Mouse (Mus musculus): Measurements from ENCODE around the gene Rabl6.

Gene Rabl6

GRCm38 (mm10) chr2:25591863-25592262 is 16.5 kb downstream of the Rabl6 start:
- peak; percentile 70 to 74 for DNase-seq

DNA sequence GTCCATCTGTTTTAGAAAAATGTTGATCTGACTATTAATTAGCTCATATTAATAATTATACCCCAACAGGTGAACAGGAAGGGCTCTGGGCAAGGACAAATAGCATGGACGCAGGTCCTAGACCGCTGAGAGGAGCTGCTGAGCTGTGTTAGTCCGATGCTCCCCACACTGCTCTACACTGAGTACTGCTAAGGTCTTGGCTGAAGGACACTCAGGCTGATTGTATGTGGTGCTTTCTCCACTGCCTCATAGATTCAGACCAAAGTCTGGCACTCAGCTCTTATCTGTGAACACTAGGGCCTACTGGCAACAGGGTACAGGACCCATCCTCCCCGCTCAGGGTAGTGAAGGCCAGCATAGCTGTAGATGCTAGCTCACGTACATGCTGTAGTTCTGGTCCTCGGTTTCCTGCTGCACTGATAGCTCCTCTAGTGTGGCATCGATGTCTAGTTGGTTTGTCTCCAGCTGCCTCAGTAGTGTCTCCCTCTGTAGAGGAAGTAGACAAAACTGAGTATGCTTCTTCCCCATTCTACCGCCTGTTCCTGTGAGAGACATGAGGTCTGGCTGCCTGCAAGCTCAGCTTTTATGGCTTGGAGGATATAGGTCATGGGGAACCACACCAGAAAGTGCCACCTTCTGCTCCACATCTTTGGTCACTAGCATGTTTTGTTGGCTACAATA is 20.0 kb downstream of the Rabl6 start:
- DNase-seq: peak in 1 of 2 experiments; percentile 14

DNA sequence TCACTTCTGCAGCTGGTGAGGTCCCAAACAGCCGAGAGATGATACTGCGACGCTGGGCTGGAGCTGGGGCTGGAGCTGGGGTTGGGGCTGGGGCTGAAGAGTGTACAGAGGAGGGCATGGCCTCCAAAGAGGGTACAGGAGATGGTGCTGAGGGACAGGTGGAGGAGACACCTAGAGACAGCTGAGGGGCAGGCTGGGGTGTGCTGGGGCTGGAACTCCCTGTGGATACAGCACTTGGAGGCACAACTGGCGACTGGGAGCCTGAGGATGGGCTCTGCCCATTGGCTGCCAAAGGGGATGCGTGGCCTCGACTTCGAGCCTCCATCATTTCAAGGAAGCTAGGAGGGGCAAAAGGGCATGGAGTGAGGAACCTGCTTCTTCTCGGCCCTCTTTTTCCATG is 21.0 kb downstream of the Rabl6 start:
- DNase-seq: no peak

- peak; percentile 54 to 62 for DNase-seq
These were observed 22.7 kb downstream of the Rabl6 start for GRCm38 (mm10) chr2:25585601-25586000.

GRCm38 (mm10) chr2:25584856-25585255 is 23.5 kb downstream of the Rabl6 start:
- peak; percentile 39 to 53 for DNase-seq

DNA sequence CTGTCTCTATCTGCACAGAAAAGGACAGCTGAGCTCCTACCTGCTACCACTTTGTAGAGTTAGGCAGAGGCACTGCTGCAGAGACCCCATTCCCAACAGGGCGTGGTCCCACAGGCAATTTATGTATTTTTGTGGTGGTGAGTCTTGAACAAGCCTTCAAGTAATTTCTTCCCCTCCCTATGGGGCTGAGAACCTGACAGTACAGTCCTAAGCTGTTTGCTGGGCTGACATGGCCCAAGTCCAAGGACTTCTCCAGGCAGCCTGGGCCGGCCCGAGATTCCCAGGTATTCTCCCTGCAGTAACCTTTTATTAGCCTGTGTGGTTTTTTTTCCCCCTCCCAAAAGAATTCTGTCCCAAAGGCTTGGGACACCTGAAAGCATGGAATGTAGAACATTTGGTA is 24.2 kb downstream of the Rabl6 start:
- peak; percentile 56 to 61 for DNase-seq

- DNase-seq: peak; percentile 60 to 69
These were observed 24.8 kb downstream of the Rabl6 start for GRCm38 (mm10) chr2:25583571-25583970.

GRCm38 (mm10) chr2:25583120-25583481 is 25.2 kb downstream of the Rabl6 start:
- peak; percentile 55 to 60 for DNase-seq

DNA sequence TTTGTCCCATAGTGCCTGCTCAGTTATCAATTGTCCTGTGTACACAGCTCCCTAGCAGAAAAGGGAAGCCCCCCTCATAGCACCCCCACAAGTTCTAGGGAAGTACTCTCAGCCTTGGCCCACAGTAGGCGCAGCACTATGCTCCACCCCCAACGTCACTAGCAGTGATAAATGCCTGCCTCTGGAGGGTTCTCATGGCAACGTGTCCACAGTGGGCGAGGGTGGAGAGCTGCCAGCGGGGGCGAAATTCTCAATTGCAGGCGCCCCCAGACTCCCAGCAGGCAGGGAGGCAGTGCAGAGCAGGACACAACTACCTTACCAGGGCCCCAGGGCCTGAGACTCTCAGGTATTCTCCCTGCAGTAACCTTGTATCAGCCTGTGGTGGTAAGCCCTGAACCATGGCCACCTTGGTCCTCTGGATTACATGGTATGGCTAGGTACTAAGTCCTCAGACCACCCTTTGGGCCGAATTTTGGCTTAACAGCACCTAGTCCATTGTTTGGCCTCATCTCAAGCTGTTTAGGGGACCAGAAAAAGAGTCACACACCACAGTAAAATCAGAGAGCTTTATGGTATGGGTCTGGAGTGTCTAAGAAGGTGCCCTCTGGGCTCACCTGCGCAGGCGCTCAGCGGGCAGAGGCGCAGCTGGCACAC is 25.7 kb downstream of the Rabl6 start:
- peak; percentile 82 to 83 for DNase-seq

- peak; percentile 96 to 97 for DNase-seq
These were observed 26.4 kb downstream of the Rabl6 start for GRCm38 (mm10) chr2:25581901-25582301.

DNA sequence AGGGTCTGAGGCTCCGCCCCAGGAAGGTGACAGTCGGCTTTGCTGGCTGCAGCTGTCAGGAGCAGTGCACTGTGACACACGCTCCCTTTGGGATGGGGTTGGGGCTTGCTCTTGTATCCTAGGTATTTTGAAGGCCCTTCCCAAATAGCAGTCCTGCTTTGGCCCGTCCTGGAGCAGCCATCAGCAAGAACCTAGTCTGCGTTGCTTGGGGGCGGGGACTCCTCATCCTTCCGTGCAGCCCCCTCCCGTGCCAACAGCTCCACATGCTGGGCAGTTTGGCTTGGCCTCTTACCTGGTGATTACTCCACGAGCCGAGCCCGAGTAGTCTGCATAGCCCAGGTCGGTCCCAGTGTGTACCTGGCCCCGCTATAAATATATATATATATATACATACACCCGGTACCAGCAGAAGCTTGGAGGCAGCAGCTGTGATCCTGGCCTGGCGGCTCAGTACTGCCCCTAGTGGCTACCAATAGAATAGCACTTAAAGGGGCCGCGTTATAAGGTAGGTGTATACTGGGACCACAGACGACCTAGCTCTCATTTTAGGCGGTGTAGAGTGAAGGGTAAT is 26.9 kb downstream of the Rabl6 start, which contains the start of gene Ajm1:
TSS of gene Ajm1 (minus strand) at position 464 of the 571 bp plus-strand sequence.
- DNase-seq: peak; percentile 89 to 91

GRCm38 (mm10) chr2:25580621-25581101 is 27.7 kb downstream of the Rabl6 start:
- peak; percentile 71 to 72 for DNase-seq

GRCm38 (mm10) chr2:25579737-25580460 is 28.4 kb downstream of the Rabl6 start:
- peak; percentile 88 to 91 for DNase-seq

GRCm38 (mm10) chr2:25578796-25579736 is 29.3 kb downstream of the Rabl6 start:
- DNase-seq: peak; percentile 68 to 74

DNA sequence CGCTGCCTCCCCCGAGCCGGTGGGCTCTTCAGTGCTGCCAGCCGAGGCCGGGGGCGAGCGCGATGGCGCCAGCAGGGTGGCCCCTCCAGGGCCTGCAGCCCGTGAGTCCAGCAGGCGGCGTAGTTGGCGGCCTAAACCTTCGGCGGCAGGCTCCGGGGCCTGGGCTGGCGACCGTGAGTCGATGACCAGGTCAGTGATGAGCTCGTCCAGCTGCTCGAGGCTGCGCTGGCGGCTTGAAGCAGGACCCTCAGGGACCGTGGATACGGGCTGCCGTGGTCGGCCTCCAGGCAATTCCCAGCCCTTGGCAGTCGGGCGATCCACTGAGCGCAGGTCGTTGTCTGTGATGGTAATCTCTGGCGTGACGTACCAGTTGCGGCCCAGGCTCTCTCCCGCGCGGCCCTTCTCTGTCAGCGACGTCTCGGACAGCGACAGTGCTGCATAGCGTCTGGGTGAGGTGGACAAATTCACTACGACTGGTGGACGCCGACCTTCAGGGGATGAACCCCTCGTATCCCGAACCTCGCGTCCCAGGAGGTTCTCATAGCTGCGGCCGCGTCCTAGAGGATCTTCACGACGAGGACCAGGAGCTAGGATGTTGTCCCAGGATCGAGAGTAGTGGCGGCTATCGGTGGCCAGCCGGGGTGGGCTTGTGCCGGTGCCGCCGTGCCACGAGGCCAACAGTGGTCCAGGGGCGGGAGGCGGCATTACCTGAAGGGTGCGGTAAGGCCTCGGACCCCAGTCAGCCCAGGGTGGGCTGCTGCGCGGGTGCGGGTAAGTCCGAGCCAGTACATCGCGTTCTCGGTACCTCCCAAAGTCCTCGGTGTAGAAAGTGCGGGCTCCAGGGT is 30.1 kb downstream of the Rabl6 start:
- peak; percentile 67 to 77 for DNase-seq

- DNase-seq: peak; percentile 60 to 63
These were observed 31.1 kb downstream of the Rabl6 start for GRCm38 (mm10) chr2:25576965-25577891.

DNA sequence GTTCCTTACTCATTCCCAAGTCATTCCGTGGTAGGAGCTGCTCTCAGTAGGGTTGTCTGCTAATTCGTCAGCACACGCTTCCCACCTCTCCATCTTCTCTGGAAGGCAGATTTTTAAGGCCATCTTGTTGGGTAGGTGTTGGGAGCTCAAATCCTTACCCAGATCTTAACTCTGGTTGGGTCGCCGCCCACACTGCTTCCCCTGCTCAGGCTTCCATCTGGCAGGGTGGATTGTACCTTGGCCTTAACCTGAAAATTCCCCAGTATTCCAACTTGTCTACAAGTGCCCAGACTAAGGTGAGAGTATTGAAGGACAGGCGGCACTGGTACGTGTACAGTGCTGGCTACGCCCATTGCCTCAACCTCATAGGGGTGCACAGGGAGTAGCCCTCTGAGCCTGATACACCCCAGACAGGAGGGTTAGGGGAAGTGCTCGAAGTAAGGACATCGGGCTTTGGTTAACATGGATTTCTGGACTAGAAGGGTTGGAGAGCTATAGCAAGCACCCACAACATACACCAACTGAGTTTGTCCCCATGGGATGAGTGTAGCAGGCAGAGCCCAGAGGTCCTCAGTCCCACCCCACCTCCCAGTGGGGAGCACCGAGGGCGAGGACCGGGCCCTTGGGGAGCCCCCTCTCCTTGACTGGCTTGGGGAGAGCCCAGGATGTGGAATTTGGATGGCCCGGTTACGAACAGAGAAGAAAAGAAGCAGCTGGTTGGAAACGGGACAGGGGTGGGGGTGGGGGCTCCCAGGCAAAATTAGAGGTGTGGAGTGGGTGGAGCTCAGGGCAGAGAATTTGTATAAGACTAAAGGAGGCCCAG is 32.1 kb downstream of the Rabl6 start:
- DNase-seq: peak; percentile 39 to 49

DNA sequence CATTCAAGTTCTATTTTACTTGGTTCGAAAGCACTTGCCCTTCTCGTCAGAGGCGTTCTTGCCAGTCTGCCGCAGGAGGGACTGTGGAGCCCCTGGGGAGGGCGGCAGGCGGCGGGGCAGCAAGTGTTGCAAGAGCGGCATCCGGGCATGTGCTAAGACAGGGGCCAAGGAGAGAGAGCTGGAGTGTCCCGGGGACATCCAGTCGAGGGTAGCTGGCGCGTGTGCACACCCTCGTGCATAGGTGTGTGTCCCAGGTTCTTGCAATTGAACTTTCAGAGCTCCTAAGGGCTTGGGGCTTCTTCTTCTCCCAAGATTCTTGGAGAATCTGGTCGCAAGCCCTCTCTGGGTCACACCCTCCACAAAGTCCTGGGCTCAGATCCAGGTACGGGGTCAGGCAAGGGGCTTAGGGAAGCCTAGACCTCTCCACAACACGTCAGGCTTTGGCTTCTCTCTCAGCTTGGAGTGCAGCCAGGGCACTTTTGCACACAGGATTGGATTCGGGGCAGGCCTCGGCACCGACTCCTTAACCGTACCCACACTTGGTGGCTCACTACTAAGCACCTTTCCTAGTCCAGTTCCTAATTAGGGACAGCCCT is 32.8 kb downstream of the Rabl6 start:
- peak; percentile 77 to 81 for DNase-seq
